Mouse (Mus musculus) 3T3-L1 (cell line): ENCODE results near the gene Zfp697.
A peak's percentile ranks its signal among the peaks of the same experiment; 100 is the strongest.
"Not testable (repeated sequence)": the region's sequence is repeated elsewhere in the genome, so short reads cannot be mapped to it uniquely, and the experiment has no call there.

Source experiments
- DNase-seq: peaks from one replicate; pipeline ENCODE4 v3.0.0-alpha.2; 2015; ENCODE audit warnings: low read depth, low spot score

The Zfp697 gene

DNA sequence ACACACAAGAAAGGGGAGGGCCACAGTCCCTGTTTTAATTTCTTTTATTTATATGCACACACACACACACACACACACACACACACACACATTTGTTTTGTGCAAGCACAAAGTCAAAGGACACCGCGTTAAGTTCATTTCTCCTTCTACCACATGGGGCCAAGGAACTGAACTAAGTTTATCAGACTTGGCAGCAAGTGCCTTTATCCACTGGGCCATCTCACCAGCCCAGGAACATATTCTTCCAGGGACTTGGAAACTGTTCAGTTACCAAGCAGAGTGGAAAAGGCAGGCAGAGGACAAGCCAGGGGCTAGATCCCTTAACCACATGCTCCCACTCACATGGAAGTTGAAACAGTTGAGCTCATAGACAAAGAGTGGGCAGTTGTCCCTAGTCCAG is 13.5 kb upstream of the Zfp697 start:
- DNase-seq = no peak

DNA sequence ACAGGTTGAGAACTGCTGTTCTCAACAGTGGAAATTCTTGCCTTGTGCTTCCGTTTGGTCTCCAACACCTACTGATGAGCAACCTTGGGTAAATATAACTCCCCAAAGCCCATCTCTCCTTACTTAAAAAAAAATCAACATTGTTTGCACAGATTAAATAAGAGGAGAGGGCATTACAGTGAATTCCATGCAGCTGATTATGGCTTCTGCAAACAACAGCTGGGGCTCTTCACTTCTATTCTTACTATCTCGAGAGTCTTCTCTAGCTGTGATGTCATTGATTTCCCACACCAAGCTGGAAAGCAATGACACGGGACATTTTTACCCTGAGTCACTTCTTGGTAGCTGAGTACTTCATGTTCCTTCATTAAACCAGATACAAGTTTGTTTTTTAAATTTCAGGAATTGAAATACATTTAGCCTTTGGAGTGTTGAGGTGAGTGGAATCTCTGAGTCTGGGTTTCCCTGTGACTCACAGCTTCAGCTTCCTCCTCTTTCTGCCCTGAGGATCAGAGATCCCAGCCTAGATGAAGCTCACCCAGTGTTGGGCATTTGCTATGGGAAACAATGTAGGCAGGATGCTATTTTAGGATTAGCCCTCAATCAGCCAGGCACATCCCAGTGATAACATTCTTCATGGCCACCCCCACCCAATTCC is 8.1 kb upstream of the Zfp697 start:
- DNase-seq = peak; percentile 85

- DNase-seq = peak; percentile 88
Measured at GRCm38 (mm10) chr3:98374980-98375379, 7.3 kb upstream of the Zfp697 start.

- DNase-seq = no peak
Measured at GRCm38 (mm10) chr3:98378267-98378666, 4.0 kb upstream of the Zfp697 start.

DNA sequence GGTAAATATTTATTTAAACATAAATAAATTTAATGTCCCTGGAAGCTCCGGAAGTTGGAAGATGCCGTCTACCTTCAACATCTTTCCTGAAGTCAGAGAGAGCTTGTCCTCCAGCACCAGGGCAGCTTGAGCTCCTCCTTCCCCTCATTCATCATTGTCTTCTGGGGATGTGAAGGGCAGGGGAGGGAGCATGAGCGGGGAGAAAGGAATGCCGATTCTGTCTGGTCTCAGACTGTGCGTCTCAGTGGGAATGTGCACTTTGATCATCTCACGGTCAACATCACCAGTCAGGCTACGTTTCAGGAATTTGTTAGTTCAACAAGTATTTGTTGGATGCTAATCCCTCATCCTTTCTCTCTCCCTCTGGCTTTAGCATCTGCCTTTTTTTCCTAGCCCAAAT is 3.0 kb upstream of the Zfp697 start:
- DNase-seq = peak; percentile 87

GRCm38 (mm10) chr3:98381677-98382245 is 500 bp upstream of the Zfp697 start:
- peak; percentile 49 for DNase-seq

DNA sequence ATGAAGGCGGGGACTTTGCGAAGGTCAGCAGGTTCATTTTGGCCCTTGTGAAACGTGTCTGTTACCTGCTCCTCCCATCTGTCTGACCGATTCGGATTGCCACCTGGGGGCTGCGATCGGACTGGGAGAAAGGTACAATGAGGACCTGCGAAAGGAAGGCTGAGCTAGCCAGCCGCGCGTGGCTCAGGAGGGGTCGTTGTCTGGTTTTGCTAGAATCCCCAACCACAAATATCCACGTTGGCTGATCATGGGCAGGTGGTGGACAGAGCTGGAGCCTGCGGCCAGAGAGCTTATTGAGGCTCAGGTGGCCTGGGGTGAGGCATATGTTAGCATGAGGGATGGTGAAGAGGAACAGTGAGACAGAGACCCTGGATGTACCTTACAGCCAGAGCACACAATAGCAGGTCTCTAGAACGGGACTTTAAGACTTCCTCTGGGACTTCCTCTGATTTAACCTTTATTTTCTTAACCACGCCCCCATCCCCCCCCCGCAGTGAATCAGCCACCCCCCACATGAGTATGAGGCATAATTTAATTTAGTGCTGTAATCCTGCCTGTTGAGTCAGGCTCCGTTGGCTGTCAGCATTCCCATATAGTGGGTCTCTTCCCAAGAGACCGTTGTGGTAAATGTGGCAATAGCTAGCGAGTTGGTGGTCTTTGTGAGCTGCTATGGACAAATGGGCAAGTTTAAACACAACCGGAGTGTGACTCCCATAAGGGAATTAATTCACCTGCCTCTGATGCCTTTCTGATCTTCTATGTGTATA is 946 bp downstream of the Zfp697 start:
- peak; percentile 57 for DNase-seq

DNA sequence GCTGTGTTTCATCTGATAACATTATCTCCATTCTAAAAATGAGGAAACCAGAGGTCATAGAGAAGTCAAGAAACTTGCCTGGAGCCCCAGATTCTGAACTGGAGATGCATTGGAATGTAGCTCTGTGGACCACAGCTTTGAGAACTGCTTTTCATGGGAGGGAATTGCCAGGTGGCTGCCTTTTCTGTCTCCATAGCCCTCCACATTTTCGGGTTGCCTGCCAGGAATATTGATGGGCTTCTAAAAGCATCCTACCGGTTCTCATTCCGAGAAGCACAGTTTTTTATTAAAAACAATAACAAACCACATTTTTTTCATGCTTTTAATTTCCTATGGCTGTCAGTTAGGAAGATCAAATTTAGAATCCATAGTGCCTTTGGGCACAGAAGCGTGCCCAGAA is 4.8 kb downstream of the Zfp697 start:
- no peak for DNase-seq

DNA sequence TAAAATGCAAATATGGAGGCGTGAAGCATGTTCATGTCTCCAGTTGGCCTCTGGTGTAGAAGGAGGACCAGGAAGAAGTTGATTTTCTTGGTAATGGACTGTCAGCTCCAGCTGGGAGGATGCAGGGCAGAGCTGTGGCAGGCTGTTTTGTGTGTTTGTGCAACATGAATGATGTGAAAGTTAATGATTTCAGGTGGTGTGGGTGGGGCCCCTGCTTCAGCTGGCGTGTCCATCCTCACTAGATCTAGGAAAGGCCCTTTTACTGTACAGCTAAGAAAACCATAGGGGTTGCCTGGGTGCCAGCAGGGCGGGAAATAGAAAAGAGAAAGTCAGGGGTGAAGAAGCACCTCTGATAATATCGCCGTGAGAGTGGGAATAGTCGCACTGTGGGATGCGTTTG is 5.5 kb downstream of the Zfp697 start:
- DNase-seq = no peak

DNA sequence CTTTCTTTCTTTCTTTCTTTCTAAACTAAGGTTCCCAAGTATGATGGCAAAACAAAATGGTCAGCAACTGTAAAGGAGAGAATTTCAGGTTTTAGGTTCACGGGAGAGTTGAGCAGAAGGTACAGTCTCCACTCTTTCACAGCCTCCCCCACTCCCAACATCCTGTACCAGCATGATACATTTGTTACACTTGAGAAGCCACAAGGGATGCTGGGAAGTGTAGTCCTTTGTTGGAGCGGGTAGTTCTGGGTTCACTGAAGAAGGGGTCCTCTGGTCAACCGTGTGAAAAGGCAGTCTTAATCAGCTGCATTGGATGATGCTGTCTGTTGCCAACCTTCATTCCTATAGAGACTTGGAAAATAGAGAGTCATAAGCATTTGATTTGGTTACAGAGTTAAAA is 7.0 kb downstream of the Zfp697 start:
- DNase-seq = no peak

DNA sequence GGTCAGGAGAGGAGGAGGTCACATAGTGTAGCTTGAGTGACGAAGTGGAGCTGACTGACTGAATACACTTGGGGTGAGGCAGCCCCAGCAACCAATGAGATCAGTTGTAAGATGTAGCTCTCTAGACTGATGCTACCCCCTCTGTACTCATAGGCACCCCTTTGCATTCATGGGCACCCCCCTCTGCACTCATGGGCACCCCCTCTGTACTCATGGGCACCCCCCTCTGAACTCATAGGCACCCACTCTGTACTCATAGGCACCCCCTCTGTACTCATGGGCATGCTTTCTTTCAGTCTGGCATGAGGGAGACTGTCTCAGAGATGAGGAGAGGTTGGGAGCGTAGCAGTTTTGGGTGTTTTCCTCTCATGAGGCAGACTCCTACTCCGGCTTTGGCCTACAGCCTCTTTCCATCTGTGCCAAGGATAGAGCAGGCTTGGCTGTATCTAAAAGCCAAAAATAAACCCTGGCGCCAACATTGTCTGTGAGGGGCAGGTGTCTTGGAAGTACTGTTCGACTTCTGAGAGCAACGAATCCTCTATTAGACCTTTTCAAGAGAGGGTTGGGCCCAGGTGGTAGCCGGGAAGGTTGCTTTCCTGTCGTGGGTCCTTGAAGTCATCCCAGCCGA is 22.1 kb downstream of the Zfp697 start:
- DNase-seq = not testable (repeated sequence)

GRCm38 (mm10) chr3:98405877-98406276 is 23.6 kb downstream of the Zfp697 start:
- DNase-seq = not testable (repeated sequence)

GRCm38 (mm10) chr3:98406569-98407144 is 24.4 kb downstream of the Zfp697 start:
- not testable (repeated sequence) for DNase-seq

- DNase-seq = not testable (repeated sequence)
Measured at GRCm38 (mm10) chr3:98407261-98407780, 25.1 kb downstream of the Zfp697 start.

DNA sequence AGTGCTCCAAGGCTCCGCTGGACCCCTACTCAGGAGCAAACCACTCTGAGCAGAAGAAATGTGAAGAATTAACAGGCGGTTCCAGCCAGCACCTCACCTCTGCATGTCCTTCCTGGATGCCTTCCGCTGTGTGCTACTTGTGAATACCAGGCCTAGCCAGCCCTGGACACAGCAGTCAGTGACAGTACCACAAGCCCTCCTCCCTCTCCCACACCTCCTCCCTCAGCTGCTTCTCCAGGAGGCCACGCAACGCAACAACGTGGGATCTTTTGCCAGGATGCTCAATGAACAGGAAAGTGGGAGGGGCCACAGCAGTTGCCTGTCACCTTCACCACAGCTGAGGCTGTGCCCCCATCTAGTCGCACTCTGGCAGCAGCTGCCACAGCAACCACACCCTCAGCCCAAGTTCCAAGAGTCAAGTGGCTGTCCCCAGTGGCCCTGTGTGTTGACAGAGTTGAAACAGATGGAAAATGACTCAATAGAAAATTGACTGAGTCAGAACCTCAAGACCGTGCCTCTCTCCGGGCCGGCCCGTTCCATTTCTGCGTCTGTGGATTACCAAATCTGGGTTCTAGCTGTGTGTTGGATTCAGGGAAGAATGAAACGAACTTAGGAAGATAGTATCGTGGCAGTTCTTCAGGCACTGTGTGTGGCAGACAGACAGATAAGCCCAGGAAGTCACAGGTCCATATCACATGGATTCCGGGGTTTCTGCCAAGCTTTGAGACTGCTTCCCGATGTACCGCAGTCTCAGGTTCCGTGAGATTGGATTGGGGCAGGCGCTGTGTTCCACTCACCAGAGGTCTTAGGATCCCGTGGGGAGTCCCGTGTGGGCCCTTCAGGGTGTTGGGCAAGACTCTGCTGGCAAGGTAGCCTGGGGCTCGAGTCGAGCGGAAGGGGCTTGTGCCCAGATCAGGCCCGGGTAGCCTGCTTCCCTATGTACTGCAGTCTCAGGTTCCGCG is 28.6 kb downstream of the Zfp697 start:
- DNase-seq = not testable (repeated sequence)

GRCm38 (mm10) chr3:98413733-98414132 is 31.5 kb downstream of the Zfp697 start:
- DNase-seq = no peak

GRCm38 (mm10) chr3:98414296-98414695 is 32.0 kb downstream of the Zfp697 start:
- no peak for DNase-seq

- DNase-seq = no peak
Measured at GRCm38 (mm10) chr3:98416426-98417250, 34.4 kb downstream of the Zfp697 start.

- DNase-seq = peak; percentile 89
Measured at GRCm38 (mm10) chr3:98417328-98417727, 35.1 kb downstream of the Zfp697 start.
